8 mouse cellular contexts compared by ENCODE assay signal in genomic region chr19:5924713-5925093, GRCm38 (mm10). TPM values are rescaled to one million over a fixed set of nuclear protein-coding genes. Genes with fewer than 3 reads are reported as not detected.
DNase-seq lines count a peak whose midpoint lies in the region; ATAC-seq lines count a peak whose summit lies in the region.

TSS of gene Cdc42ep2 (minus strand) at chr19:5924816.

- H3K4me1 ChIP-seq in brown adipose tissue, adult 24 weeks (ENCODE audit: control insufficient read depth, insufficient read depth, insufficient read length, low read length): peaks cover 21% of the 10 kb centered on the region
- H3K4me1 ChIP-seq in heart, embryonic 13.5 days: peaks cover 63% of the 10 kb centered on the region
- peaks cover 74% of the 10 kb centered on the region for H3K4me1 ChIP-seq in liver, embryonic 12.5 days
- peaks cover 35% of the 10 kb centered on the region for H3K4me1 ChIP-seq in stomach, embryonic 15.5 days

- H3K36me3 ChIP-seq in heart, embryonic 13.5 days: peaks cover 6% of the 10 kb centered on the region
- H3K36me3 ChIP-seq in liver, embryonic 12.5 days: no peaks in the 10 kb centered on the region
- no peaks in the 10 kb centered on the region for H3K36me3 ChIP-seq in stomach, embryonic 15.5 days

- peak within 1 kb of the TSS; percentile 89 for H3K27ac ChIP-seq in brown adipose tissue, adult 24 weeks (replicated peaks; ENCODE audit: low read depth, low read length)
- H3K27ac ChIP-seq in heart, embryonic 13.5 days (replicated peaks): peak within 1 kb of the TSS; percentile 88
- peak within 1 kb of the TSS; percentile 78 for H3K27ac ChIP-seq in liver, embryonic 12.5 days
- H3K27ac ChIP-seq in stomach, embryonic 15.5 days: peak within 1 kb of the TSS; percentile 89

- H3K4me2 ChIP-seq in heart, embryonic 13.5 days: peak within 1 kb of the TSS; percentile 96
- peak within 1 kb of the TSS; percentile 96 for H3K4me2 ChIP-seq in liver, embryonic 12.5 days
- H3K4me2 ChIP-seq in stomach, embryonic 15.5 days: peak within 1 kb of the TSS; percentile 86

- H3K9me3 ChIP-seq in heart, embryonic 13.5 days: no peaks in the 10 kb centered on the region
- H3K9me3 ChIP-seq in liver, embryonic 12.5 days (replicated peaks): no peaks in the 10 kb centered on the region
- H3K9me3 ChIP-seq in stomach, embryonic 15.5 days: no peaks in the 10 kb centered on the region

- H3K4me3 ChIP-seq in brown adipose tissue, adult 24 weeks (ENCODE audit: insufficient read depth, low read depth, low read length): peak within 1 kb of the TSS; percentile 76
- peak within 1 kb of the TSS; percentile 69 for H3K4me3 ChIP-seq in heart, embryonic 13.5 days
- H3K4me3 ChIP-seq in liver, embryonic 12.5 days: peak within 1 kb of the TSS; percentile 66
- peak within 1 kb of the TSS; percentile 58 for H3K4me3 ChIP-seq in stomach, embryonic 15.5 days (replicated peaks)

- peak within 1 kb of the TSS; percentile 83 for H3K9ac ChIP-seq in heart, embryonic 13.5 days
- H3K9ac ChIP-seq in liver, embryonic 12.5 days: peak within 1 kb of the TSS; percentile 71
- H3K9ac ChIP-seq in stomach, embryonic 15.5 days: peak within 1 kb of the TSS; percentile 42; the same call in 1 of the 2 replicates

- under 1% methylated on average over 18 of the region's 18 CpGs for WGBS in heart, embryonic 13.5 days
- under 1% methylated on average over 18 of the region's 18 CpGs for WGBS in liver, embryonic 12.5 days (ENCODE audit: insufficient replicate concordance)
- WGBS in stomach, embryonic 15.5 days: 0% methylated on average over 18 of the region's 18 CpGs

- 0 out of 2 replicates have a peak, but pooled peaks cover 3% of the 10 kb centered on the region for H3K27me3 ChIP-seq in heart, embryonic 13.5 days (replicated peaks)
- peaks cover 35% of the 10 kb centered on the region for H3K27me3 ChIP-seq in liver, embryonic 12.5 days (replicated peaks)
- no peaks in the 10 kb centered on the region for H3K27me3 ChIP-seq in stomach, embryonic 15.5 days (replicated peaks)

- peak; percentile 95 for DNase-seq in CD4-positive, CD25-positive, alpha-beta regulatory T cell, adult 2 months (ENCODE audit: low read depth, low spot score)
- DNase-seq in fat pad, adult 2 months (ENCODE audit: extremely low read depth, low read depth, low spot score): peak; percentile 51
- DNase-seq in kidney, postnatal 10 days: peak; percentile 99
- DNase-seq in natural killer cell, adult 2 months (ENCODE audit: low spot score in 2 of 2): peak; percentile 86 to 91

- ATAC-seq in heart, embryonic 13.5 days (ENCODE audit: extremely low read depth, insufficient number of reproducible peaks, low FRiP score, low TSS enrichment): peak; percentile 91
- peak; percentile 87 for ATAC-seq in liver, embryonic 12.5 days
- ATAC-seq in stomach, embryonic 15.5 days (ENCODE audit: insufficient read depth, low FRiP score, low read depth): peak; percentile 94

RNA-seq across cellular contexts. Expression of gene Cdc42ep2, which starts in this region (rescaled TPM):
- polyA plus RNA-seq in brown adipose tissue, adult 24 weeks (2012; ENCODE audit: insufficient read depth, insufficient read length, missing spikeins): 4.0 and 5.4 TPM in 2 replicates
- polyA plus RNA-seq in heart, embryonic 13.5 days (2015; fragmentation: Nextera tagmentation; extraction: Ambion mirVana): 8.9 and 9.3 TPM in 2 replicates
- polyA plus RNA-seq in liver, embryonic 12.5 days (2016; fragmentation: Nextera tagmentation; extraction: Ambion mirVana): 3.4 and 3.6 TPM in 2 replicates
- 9.6 and 11.0 TPM in 2 replicates for polyA plus RNA-seq in stomach, embryonic 15.5 days (2015; fragmentation: Nextera tagmentation; extraction: Ambion mirVana)

Comparison
In these comparisons a context has a peak if more than half of its experiments do, and no peak if none do; other contexts are left out.
1. Peak in every context shown above with its lines: DNase-seq, ATAC-seq, H3K4me3 ChIP-seq and H3K27ac ChIP-seq.